Mouse (Mus musculus): ENCODE measurements at regions not wholly inside any gene's neighbourhood (a gene's known extent, or its start where the extent isn't known, plus 50 kb on each side); places are given as distances from the start of the nearest gene placed in this dataset.

DNA sequence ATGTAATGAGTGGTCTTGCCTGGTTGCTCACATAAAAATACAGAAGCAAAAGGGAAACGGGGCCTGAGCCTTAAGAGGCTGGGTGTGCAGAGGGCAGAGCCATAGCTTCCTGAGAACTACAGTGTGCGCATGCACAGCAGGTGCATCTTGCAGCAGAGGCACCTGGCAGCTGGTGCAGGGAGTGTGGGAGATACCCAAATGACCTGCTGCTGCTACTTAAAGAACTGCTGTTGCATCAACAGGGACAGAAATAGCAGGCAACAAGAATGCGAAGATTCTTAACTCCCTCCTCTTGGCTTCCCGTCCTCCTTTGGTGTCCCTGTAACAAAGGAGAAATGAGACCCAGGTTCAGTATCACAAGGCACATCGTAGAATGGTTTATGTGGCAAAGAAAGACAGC, 56.3 kb upstream of the Gm21915 start:
- TF ChIP-seq CTCF (IDR thresholded peaks at IDR 0.05; ENCODE audit: borderline replicate concordance, insufficient read depth, low read length) = no peak
- no peak for TF ChIP-seq POLR2A (IDR thresholded peaks at IDR 0.05; ENCODE audit: low read depth, low read length)

Data from embryonic fibroblast, embryonic 13.5 days (primary cell).